Mouse (Mus musculus): ENCODE measurements around the gene Best2. TPM values are rescaled to one million over a fixed set of nuclear protein-coding genes. Genes with fewer than 3 reads are reported as not detected.

The Best2 gene
- polyA plus RNA-seq, 1 experiment from 2014 or later: not detected

GRCm38 (mm10) chr8:85033867-85034266, 19.5 kb upstream of the Best2 start:
- no peaks in the 10 kb centered on the region for H3K27me3 ChIP-seq (ENCODE audit: insufficient read depth, poor library complexity, severe bottlenecking)
- WGBS: 37% methylated on average over 1 of the region's 1 CpGs
- peaks cover 31% of the 10 kb centered on the region for H3K4me1 ChIP-seq
- no peak overlapping the region for H3K27ac ChIP-seq
- H3K9me3 ChIP-seq: no peaks in the 10 kb centered on the region
- peaks cover 49% of the 10 kb centered on the region for H3K36me3 ChIP-seq
- H3K4me3 ChIP-seq: no peak overlapping the region
- no peak for DNase-seq (ENCODE audit: low spot score)

- DNase-seq (ENCODE audit: low spot score): no peak
- Histone ChIP-seq H3K27ac (no peak overlapping the region), H3K9me3 (no peaks in the 10 kb centered on the region), H3K36me3 (peaks cover 49% of the 10 kb centered on the region), H3K4me1 (peaks cover 32% of the 10 kb centered on the region), H3K4me3 (no peak overlapping the region), H3K27me3 (ENCODE audit: insufficient read depth, poor library complexity, severe bottlenecking) (no peaks in the 10 kb centered on the region)
- WGBS: 78% methylated on average over 4 of the region's 4 CpGs
Measured at GRCm38 (mm10) chr8:85032622-85033311, 18.4 kb upstream of the Best2 start.

- no peak for DNase-seq (ENCODE audit: low spot score)
- Histone ChIP-seq H3K27ac (no peak overlapping the region), H3K9me3 (no peaks in the 10 kb centered on the region), H3K36me3 (peaks cover 49% of the 10 kb centered on the region), H3K4me3 (peak overlapping the region; percentile 94; the same call in 1 of the 2 replicates), H3K4me1 (peaks cover 38% of the 10 kb centered on the region), H3K27me3 (ENCODE audit: insufficient read depth, poor library complexity, severe bottlenecking) (no peaks in the 10 kb centered on the region)
- 87% methylated on average over 14 of the region's 14 CpGs for WGBS
Measured at GRCm38 (mm10) chr8:85029271-85029670, 14.9 kb upstream of the Best2 start.

GRCm38 (mm10) chr8:85027922-85028321, 13.6 kb upstream of the Best2 start:
- H3K27ac ChIP-seq: peak overlapping the region; percentile 13; the same call in 1 of the 2 replicates
- peak overlapping the region; percentile 94 for H3K4me3 ChIP-seq
- no peak for DNase-seq (ENCODE audit: low spot score)
- H3K4me1 ChIP-seq: peaks cover 45% of the 10 kb centered on the region
- peaks cover 49% of the 10 kb centered on the region for H3K36me3 ChIP-seq
- 29% methylated on average over 2 of the region's 2 CpGs for WGBS
- no peaks in the 10 kb centered on the region for H3K27me3 ChIP-seq (ENCODE audit: insufficient read depth, poor library complexity, severe bottlenecking)
- H3K9me3 ChIP-seq: no peaks in the 10 kb centered on the region

- Histone ChIP-seq H3K4me1 (peaks cover 45% of the 10 kb centered on the region), H3K27me3 (ENCODE audit: insufficient read depth, poor library complexity, severe bottlenecking) (no peaks in the 10 kb centered on the region), H3K27ac (peak overlapping the region; percentile 96), H3K4me3 (peak overlapping the region; percentile 94), H3K9me3 (no peaks in the 10 kb centered on the region), H3K36me3 (peaks cover 50% of the 10 kb centered on the region)
- under 1% methylated on average over 13 of the region's 13 CpGs for WGBS
- no peak for DNase-seq (ENCODE audit: low spot score)
Measured at GRCm38 (mm10) chr8:85027516-85027855, 13.2 kb upstream of the Best2 start.

- H3K9me3 ChIP-seq: no peaks in the 10 kb centered on the region
- H3K27me3 ChIP-seq (ENCODE audit: insufficient read depth, poor library complexity, severe bottlenecking): no peaks in the 10 kb centered on the region
- H3K4me1 ChIP-seq: peaks cover 45% of the 10 kb centered on the region
- peak within 1 kb of the TSS; percentile 94 for H3K4me3 ChIP-seq
- H3K27ac ChIP-seq: peak within 1 kb of the TSS; percentile 96
- WGBS: under 1% methylated on average over 73 of the region's 75 CpGs
- H3K36me3 ChIP-seq: peaks cover 50% of the 10 kb centered on the region
- peak; percentile 99 for DNase-seq (ENCODE audit: low spot score)
Measured at GRCm38 (mm10) chr8:85026670-85027515, 12.6 kb upstream of the Best2 start, which contains the start of gene Trir. Gene Trir, plus strand, starts transcription at chr8:85026823.

GRCm38 (mm10) chr8:85025098-85025932, 11.0 kb upstream of the Best2 start, which contains the start of gene Asna1:
Gene Asna1, minus strand, starts transcription at chr8:85025281.
- Histone ChIP-seq H3K9me3 (no peaks in the 10 kb centered on the region), H3K4me3 (peak within 1 kb of the TSS; percentile 94), H3K27ac (peak within 1 kb of the TSS; percentile 96), H3K27me3 (ENCODE audit: insufficient read depth, poor library complexity, severe bottlenecking) (no peaks in the 10 kb centered on the region), H3K36me3 (peaks cover 52% of the 10 kb centered on the region), H3K4me1 (peaks cover 45% of the 10 kb centered on the region)
- WGBS: 5% methylated on average over 30 of the region's 30 CpGs
- DNase-seq (ENCODE audit: low spot score): peak; percentile 96

- no peaks in the 10 kb centered on the region for H3K27me3 ChIP-seq (ENCODE audit: insufficient read depth, poor library complexity, severe bottlenecking)
- 95% methylated on average over 3 of the region's 3 CpGs for WGBS
- peaks cover 53% of the 10 kb centered on the region for H3K36me3 ChIP-seq
- no peaks in the 10 kb centered on the region for H3K9me3 ChIP-seq
- 0 out of 2 replicates have a peak overlapping the region, but pooled peaks have one; percentile 94 for H3K4me3 ChIP-seq
- H3K4me1 ChIP-seq: peaks cover 37% of the 10 kb centered on the region
- no peak overlapping the region for H3K27ac ChIP-seq
- DNase-seq (ENCODE audit: low spot score): no peak
Measured at GRCm38 (mm10) chr8:85023846-85024245, 9.5 kb upstream of the Best2 start.

- H3K27me3 ChIP-seq (ENCODE audit: insufficient read depth, poor library complexity, severe bottlenecking): no peaks in the 10 kb centered on the region
- H3K27ac ChIP-seq: no peak overlapping the region
- 90% methylated on average over 3 of the region's 3 CpGs for WGBS
- DNase-seq (ENCODE audit: low spot score): no peak
- H3K36me3 ChIP-seq: peaks cover 73% of the 10 kb centered on the region
- no peaks in the 10 kb centered on the region for H3K9me3 ChIP-seq
- H3K4me3 ChIP-seq: no peak overlapping the region
- peaks cover 27% of the 10 kb centered on the region for H3K4me1 ChIP-seq
Measured at GRCm38 (mm10) chr8:85021514-85022055, 7.3 kb upstream of the Best2 start.

GRCm38 (mm10) chr8:85017209-85017608, 2.9 kb upstream of the Best2 start:
- H3K27ac ChIP-seq: no peak overlapping the region
- H3K4me1 ChIP-seq: peaks cover 6% of the 10 kb centered on the region
- peaks cover 53% of the 10 kb centered on the region for H3K36me3 ChIP-seq
- H3K27me3 ChIP-seq (ENCODE audit: insufficient read depth, poor library complexity, severe bottlenecking): peaks cover 36% of the 10 kb centered on the region
- DNase-seq (ENCODE audit: low spot score): no peak
- no peaks in the 10 kb centered on the region for H3K9me3 ChIP-seq
- no peak overlapping the region for H3K4me3 ChIP-seq
- 55% methylated on average over 5 of the region's 5 CpGs for WGBS

- Histone ChIP-seq H3K27ac (no peak overlapping the region), H3K4me1 (peaks cover 6% of the 10 kb centered on the region), H3K36me3 (peaks cover 49% of the 10 kb centered on the region), H3K4me3 (no peak overlapping the region), H3K9me3 (no peaks in the 10 kb centered on the region), H3K27me3 (ENCODE audit: insufficient read depth, poor library complexity, severe bottlenecking) (peaks cover 40% of the 10 kb centered on the region)
- DNase-seq (ENCODE audit: low spot score): no peak
- WGBS: 72% methylated on average over 10 of the region's 10 CpGs
Measured at GRCm38 (mm10) chr8:85016724-85017123, 2.4 kb upstream of the Best2 start.

GRCm38 (mm10) chr8:85013230-85013840, 996 bp downstream of the Best2 start:
- H3K4me1 ChIP-seq: peaks cover 6% of the 10 kb centered on the region
- DNase-seq (ENCODE audit: low spot score): peak; percentile 87
- no peaks in the 10 kb centered on the region for H3K9me3 ChIP-seq
- peaks cover 15% of the 10 kb centered on the region for H3K36me3 ChIP-seq
- H3K27ac ChIP-seq: peak overlapping the region; percentile 18; the same call in 1 of the 2 replicates
- H3K27me3 ChIP-seq (ENCODE audit: insufficient read depth, poor library complexity, severe bottlenecking): peaks cover 69% of the 10 kb centered on the region
- 6% methylated on average over 25 of the region's 26 CpGs for WGBS
- peak overlapping the region; percentile 49 for H3K4me3 ChIP-seq
